Mouse (Mus musculus) megakaryocyte, embryonic 14.5 days (primary cell): Measurements from ENCODE around the gene Qprt.

ENCODE experiments used
- FLI1 ChIP-seq: IDR thresholded peaks from 2 replicates; pipeline ENCODE4 v1.6.1; 2012; ENCODE audit warnings: low read length, inconsistent platforms, mixed read lengths
- GATA1 ChIP-seq: IDR thresholded peaks from 3 replicates; pipeline ENCODE4 v1.6.1; 2012; ENCODE audit warnings: mixed read lengths, low read length, inconsistent platforms, borderline replicate concordance

DNA sequence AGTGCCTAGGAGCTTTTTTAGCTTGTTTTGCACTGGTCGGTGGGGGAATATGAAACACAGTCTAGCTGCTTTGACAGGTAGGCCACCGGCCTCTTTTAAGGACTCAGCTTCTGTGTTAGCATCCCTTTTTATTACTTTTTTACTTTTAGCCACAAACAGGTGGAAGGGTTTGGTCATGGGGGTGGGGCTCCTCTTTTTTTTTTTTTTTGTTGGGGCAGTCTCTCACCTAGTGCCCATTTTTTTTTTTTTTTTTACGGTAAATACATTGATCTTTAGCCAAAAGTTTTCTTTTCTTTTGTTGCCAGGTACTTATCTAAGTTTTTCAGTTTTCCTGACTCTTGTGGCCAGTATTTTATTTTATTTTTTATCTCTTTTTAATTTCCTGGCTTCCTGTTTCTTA, 33.9 kb downstream of the Qprt start:
- no peak for TF ChIP-seq FLI1
- no peak for TF ChIP-seq GATA1
